20 mouse cellular contexts compared by ENCODE assay signal in genomic region chr2:7392500-7392899, GRCm38 (mm10).
DNase-seq lines count a peak whose midpoint lies in the region; ATAC-seq and TF ChIP-seq lines count a peak whose summit lies in the region.
"Had no signal": no experiment of that assay in that cellular context is flagged by ENCODE, and none has a peak within 500 bp of the region (broad histone marks: within the 10 kb centered on the region; RNA-seq: fewer than 3 reads in every experiment).

No protein-coding gene starts in this region.

- H3K4me3 ChIP-seq in left cerebral cortex, adult 2 months: peak overlapping the region; percentile 53
- peak overlapping the region; percentile 78; the same call in 1 of the 2 replicates for H3K4me3 ChIP-seq in cortical plate, adult 2 months (ENCODE audit: insufficient read depth, low read length)
- H3K4me3 ChIP-seq: embryonic facial prominence, embryonic 10.5 days; embryonic facial prominence, embryonic 12.5 days; forebrain, embryonic 13.5 days had no signal

- intact Hi-C loops in left cerebral cortex, adult 2 months (cut with DNase I): loop anchor here (5.0 to 10.0 kb wide), 7 partner anchors 135 to 1242 kb away; no protein-coding TSS in a partner anchor
- intact Hi-C loops in left cerebral cortex, postnatal 36 days (cut with DNase I): loop anchor here (10.0 kb wide), 1 partner anchor 518 kb away; no protein-coding TSS in a partner anchor

- no peak for TF ChIP-seq CTCF in left cerebral cortex, adult 2 months (IDR thresholded peaks at IDR 0.05)
- no peak for TF ChIP-seq CTCF in cortical plate, adult 2 months (IDR thresholded peaks at IDR 0.05; ENCODE audit: extremely low read depth, insufficient read depth, low read length)

- TF ChIP-seq POLR2A in cortical plate, adult 2 months (IDR thresholded peaks at IDR 0.05; ENCODE audit: extremely low read depth, insufficient read depth, low read length): no peak

- peak overlapping the region; percentile 95 for H3K27ac ChIP-seq in left cerebral cortex, adult 2 months
- peak overlapping the region; percentile 74; the same call in 1 of the 2 replicates for H3K27ac ChIP-seq in cortical plate, adult 2 months (ENCODE audit: insufficient read depth, low read length)
- H3K27ac ChIP-seq: embryonic facial prominence, embryonic 10.5 days; embryonic facial prominence, embryonic 12.5 days; forebrain, embryonic 13.5 days had no signal

- no peak for DNase-seq in frontal cortex, postnatal 25 days (ENCODE audit: low spot score in 2 of 2)
- DNase-seq in left cerebral cortex, adult 2 months (ENCODE audit: extremely low spot score in 1 of 2, low spot score in 2 of 2): no peak
- DNase-seq in left cerebral cortex, postnatal 36 days (ENCODE audit: low spot score in 2 of 2): no peak
- no peak for DNase-seq in gastrocnemius, postnatal 25 days
- DNase-seq: adrenal gland, adult 2 months; adrenal gland, postnatal 14 days; adrenal gland, postnatal 36 days; cerebellum, adult 11 months; cerebellum, adult 18-20 months; cerebellum, adult 8-10 months; cerebellum, adult 9-11 months; cerebellum, postnatal 14 days; cerebellum, postnatal 36 days had no signal

- peak; percentile 24; the same call in 1 of the 2 replicates for ATAC-seq in frontal cortex, adult (ENCODE audit: low TSS enrichment)
- ATAC-seq in megakaryocyte progenitor cell, adult 5-6 weeks (replicated peaks; ENCODE audit: poor library complexity): no peak
- ATAC-seq: forebrain, embryonic 13.5 days; forebrain, embryonic 16.5 days had no signal

- peaks cover 2% of the 10 kb centered on the region; the same call in 1 of the 2 replicates for H3K4me1 ChIP-seq in cortical plate, adult 2 months (ENCODE audit: control insufficient read depth, insufficient read depth, low read length)
- H3K4me1 ChIP-seq: embryonic facial prominence, embryonic 12.5 days had no signal
